Mouse (Mus musculus) layer of hippocampus, adult 18-20 months (tissue): ENCODE data around the gene Theg. TPM values are rescaled to one million over a fixed set of nuclear protein-coding genes. Genes with fewer than 3 reads are reported as not detected.
A peak's percentile ranks its signal among the peaks of the same experiment; 100 is the strongest.

Experiments
- DNase-seq, 2 experiments: peaks; one replicate each; pipeline ENCODE4 v3.0.0; 2022; ENCODE audit warnings: low spot score in 2 of 2
- total RNA-seq, 2 experiments: library from RNA; stranded (reverse); gene quantifications; 2 replicates each; pipeline ENCODE4 v1.2.3; 2021

The Theg gene
- total RNA-seq, 2 experiments from 2014 or later: 0.79 TPM; not detected in 1

- peak; percentile 64 to 80 for DNase-seq
Measured at GRCm38 (mm10) chr10:79594872-79595589, 7.9 kb upstream of the Theg start.

GRCm38 (mm10) chr10:79594111-79594510 is 7.0 kb upstream of the Theg start:
- no peak for DNase-seq

- DNase-seq: no peak
Measured at GRCm38 (mm10) chr10:79590702-79591101, 3.6 kb upstream of the Theg start.

- DNase-seq: no peak
Measured at GRCm38 (mm10) chr10:79587752-79588126, 608 bp upstream of the Theg start.

- DNase-seq: no peak
Measured at GRCm38 (mm10) chr10:79586243-79586642, 888 bp downstream of the Theg start.

- no peak for DNase-seq
Measured at GRCm38 (mm10) chr10:79585723-79586122, 1.4 kb downstream of the Theg start.

GRCm38 (mm10) chr10:79585136-79585535 is 2.0 kb downstream of the Theg start:
- DNase-seq: no peak

GRCm38 (mm10) chr10:79584426-79584825 is 2.7 kb downstream of the Theg start:
- DNase-seq: no peak

- no peak for DNase-seq
Measured at GRCm38 (mm10) chr10:79584021-79584420, 3.1 kb downstream of the Theg start.

GRCm38 (mm10) chr10:79581501-79581900 is 5.6 kb downstream of the Theg start:
- no peak for DNase-seq

GRCm38 (mm10) chr10:79580811-79581210 is 6.3 kb downstream of the Theg start:
- peak in 1 of 2 experiments; percentile 53 for DNase-seq

- DNase-seq: no peak
Measured at GRCm38 (mm10) chr10:79580356-79580755, 6.8 kb downstream of the Theg start.

- no peak for DNase-seq
Measured at GRCm38 (mm10) chr10:79579781-79580180, 7.3 kb downstream of the Theg start.

GRCm38 (mm10) chr10:79578891-79579290 is 8.2 kb downstream of the Theg start:
- no peak for DNase-seq

- DNase-seq: no peak
Measured at GRCm38 (mm10) chr10:79578276-79578675, 8.9 kb downstream of the Theg start.

- DNase-seq: no peak
Measured at GRCm38 (mm10) chr10:79577376-79577775, 9.8 kb downstream of the Theg start.

- DNase-seq: no peak
Measured at GRCm38 (mm10) chr10:79575754-79576153, 11.4 kb downstream of the Theg start.

- DNase-seq: no peak
Measured at GRCm38 (mm10) chr10:79574796-79575195, 12.3 kb downstream of the Theg start.

GRCm38 (mm10) chr10:79574350-79574749 is 12.8 kb downstream of the Theg start:
- no peak for DNase-seq

- DNase-seq: no peak
Measured at GRCm38 (mm10) chr10:79573611-79574010, 13.5 kb downstream of the Theg start.

GRCm38 (mm10) chr10:79571314-79571713 is 15.8 kb downstream of the Theg start:
- no peak for DNase-seq

GRCm38 (mm10) chr10:79569921-79570320 is 17.2 kb downstream of the Theg start:
- DNase-seq: no peak

GRCm38 (mm10) chr10:79559716-79560115 is 27.4 kb downstream of the Theg start:
- DNase-seq: no peak
